Mouse (Mus musculus) E14TG2a.4 (cell line): ENCODE measurements at regions not wholly inside any gene's neighbourhood (a gene's known extent, or its start where the extent isn't known, plus 50 kb on each side); places are given as distances from the start of the nearest gene placed in this dataset.

ENCODE experiments used
- CTCF ChIP-seq: conservative IDR thresholded peaks from 2 replicates; pipeline ENCODE4 v1.5.1; 2014; ENCODE audit warnings: low read length
- POU5F1 ChIP-seq: IDR thresholded peaks from 2 replicates; pipeline ENCODE4 v1.6.1; 2014; ENCODE audit warnings: low read length, borderline replicate concordance

DNA sequence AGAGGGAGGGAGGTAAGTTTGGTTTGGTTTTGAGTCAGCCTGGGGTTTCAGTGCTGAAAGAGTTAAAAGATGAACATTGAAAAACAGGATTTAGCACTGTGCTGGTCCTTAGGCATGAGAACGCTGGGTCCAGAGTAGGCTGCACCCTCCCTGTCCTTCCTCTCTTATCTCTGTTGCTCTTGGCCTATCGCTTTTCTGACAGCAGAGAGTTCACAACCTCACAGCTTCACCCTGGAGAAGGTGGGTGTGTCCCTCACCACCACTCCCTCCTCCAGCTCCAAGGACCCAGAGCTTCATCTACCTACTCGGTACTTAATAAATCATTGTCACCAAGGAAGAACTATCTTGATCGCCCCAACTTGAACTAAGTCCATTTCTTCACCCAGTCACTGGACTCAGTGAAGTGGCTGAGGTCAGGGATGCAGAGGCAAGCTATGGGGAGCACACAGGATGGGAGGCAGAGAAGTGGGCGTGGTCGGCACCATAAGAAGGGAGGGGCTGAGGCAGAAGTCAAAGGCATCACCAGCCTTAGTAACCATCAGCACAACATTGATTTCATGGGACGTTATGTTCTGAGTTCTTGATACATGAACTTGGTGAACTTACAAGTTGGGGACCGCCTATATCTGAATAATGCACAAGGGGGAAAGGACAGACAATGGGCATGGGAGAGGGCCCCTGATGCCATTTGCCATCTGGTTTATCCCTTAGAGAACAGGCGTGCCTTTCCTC, 574.5 kb downstream of the Synb start:
- TF ChIP-seq CTCF (no peak), POU5F1 (no peak)
